Mouse (Mus musculus) kidney, adult 8-10 months (tissue): ENCODE results near the gene Inpp5b.

Source experiments
- DNase-seq, 2 experiments: peaks; one replicate each; pipeline ENCODE4 v3.0.0; 2022

The Inpp5b gene

GRCm38 (mm10) chr4:124818832-124819231 is 77.2 kb downstream of the Inpp5b start:
- DNase-seq: no peak

- DNase-seq: no peak
Measured at GRCm38 (mm10) chr4:124824967-124825366, 83.3 kb downstream of the Inpp5b start.

GRCm38 (mm10) chr4:124825371-124825965 is 83.8 kb downstream of the Inpp5b start:
- no peak for DNase-seq

GRCm38 (mm10) chr4:124829671-124830070 is 88.0 kb downstream of the Inpp5b start:
- no peak for DNase-seq

- DNase-seq: no peak
Measured at GRCm38 (mm10) chr4:124832796-124833195, 91.1 kb downstream of the Inpp5b start.

- no peak for DNase-seq
Measured at GRCm38 (mm10) chr4:124838035-124838700, 96.5 kb downstream of the Inpp5b start.

- no peak for DNase-seq
Measured at GRCm38 (mm10) chr4:124840998-124841397, 99.3 kb downstream of the Inpp5b start.

- DNase-seq: peak; percentile 14 to 43
Measured at GRCm38 (mm10) chr4:124843493-124843892, 101.8 kb downstream of the Inpp5b start.

GRCm38 (mm10) chr4:124847573-124847972 is 105.9 kb downstream of the Inpp5b start:
- peak; percentile 70 to 85 for DNase-seq

- peak; percentile 60 to 76 for DNase-seq
Measured at GRCm38 (mm10) chr4:124849631-124850260, 108.1 kb downstream of the Inpp5b start.

GRCm38 (mm10) chr4:124850261-124850913 is 108.7 kb downstream of the Inpp5b start, which contains the start of gene Yrdc:
Gene Yrdc (plus strand): TSS chr4:124850679.
- peak; percentile 91 to 93 for DNase-seq
